Mouse (Mus musculus) ES-E14 (cell line): ENCODE measurements around the gene Sgca.

ENCODE experiments used
- MAFK ChIP-seq: IDR thresholded peaks from 2 replicates; pipeline ENCODE4 v1.6.1; 2014; ENCODE audit warnings: mild to moderate bottlenecking, low read depth, low read length, inconsistent platforms; ENCODE audit not compliant: insufficient read depth
- ZC3H11A ChIP-seq: IDR thresholded peaks from 2 replicates; pipeline ENCODE4 v1.6.1; 2012; ENCODE audit warnings: low read depth, mild to moderate bottlenecking, inconsistent platforms, low read length, borderline replicate concordance

DNA sequence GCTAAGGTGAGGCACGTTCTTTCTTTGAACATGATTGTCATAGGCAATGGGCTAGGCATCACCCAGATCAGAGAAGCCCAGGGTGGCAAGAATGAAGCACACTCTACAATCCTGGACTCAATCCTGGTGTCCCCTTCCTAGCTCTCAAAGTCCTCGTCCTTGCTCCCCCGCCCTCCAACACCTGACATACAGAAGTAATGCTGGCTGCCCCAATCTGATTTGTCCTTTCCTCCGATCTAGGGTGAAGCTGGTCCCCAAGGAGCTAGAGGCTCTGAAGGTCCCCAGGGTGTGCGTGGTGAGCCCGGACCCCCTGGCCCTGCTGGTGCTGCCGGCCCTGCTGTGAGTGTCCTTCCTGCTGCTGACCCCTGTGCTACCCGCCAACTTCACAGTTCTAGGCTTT, 34.4 kb downstream of the Sgca start:
- no peak for TF ChIP-seq MAFK
- no peak for TF ChIP-seq ZC3H11A
